Mouse (Mus musculus): Measurements from ENCODE around the gene Cacna1c.

- no peak for TF ChIP-seq CTCF (IDR thresholded peaks at IDR 0.05)
- TF ChIP-seq EP300 (IDR thresholded peaks at IDR 0.05), result 0 out of 2 replicates have a peak, but pooled peaks have one; percentile 51
These were observed 194.8 kb downstream of the Cacna1c start for GRCm38 (mm10) chr6:119001442-119001841.

Data from lung, postnatal 0 days (tissue).